Mouse (Mus musculus): ENCODE measurements around the gene Bptf.

Bptf gene

GRCm38 (mm10) chr11:107096973-107097372 lies 35.0 kb downstream of the Bptf start:
- no peak for TF ChIP-seq GATA4 (IDR thresholded peaks at IDR 0.05; ENCODE audit: insufficient replicate concordance, low read length)

- TF ChIP-seq GATA4 (IDR thresholded peaks at IDR 0.05; ENCODE audit: insufficient replicate concordance, low read length): no peak
Observed at GRCm38 (mm10) chr11:107093871-107094270, 38.1 kb downstream of the Bptf start.

- TF ChIP-seq GATA4 (IDR thresholded peaks at IDR 0.05; ENCODE audit: insufficient replicate concordance, low read length): no peak
Observed at GRCm38 (mm10) chr11:107092637-107093036, 39.3 kb downstream of the Bptf start.

- TF ChIP-seq GATA4 (IDR thresholded peaks at IDR 0.05; ENCODE audit: insufficient replicate concordance, low read length): no peak
Observed at GRCm38 (mm10) chr11:107085866-107086265, 46.1 kb downstream of the Bptf start.

- no peak for TF ChIP-seq GATA4 (IDR thresholded peaks at IDR 0.05; ENCODE audit: insufficient replicate concordance, low read length)
Observed at GRCm38 (mm10) chr11:107083480-107083879, 48.4 kb downstream of the Bptf start.

GRCm38 (mm10) chr11:107065216-107065785 lies 66.6 kb downstream of the Bptf start:
- no peak for TF ChIP-seq GATA4 (IDR thresholded peaks at IDR 0.05; ENCODE audit: insufficient replicate concordance, low read length)

GRCm38 (mm10) chr11:107064590-107064989 lies 67.3 kb downstream of the Bptf start:
- no peak for TF ChIP-seq GATA4 (IDR thresholded peaks at IDR 0.05; ENCODE audit: insufficient replicate concordance, low read length)

- no peak for TF ChIP-seq GATA4 (IDR thresholded peaks at IDR 0.05; ENCODE audit: insufficient replicate concordance, low read length)
Observed at GRCm38 (mm10) chr11:107063067-107063466, 68.9 kb downstream of the Bptf start.

- no peak for TF ChIP-seq GATA4 (IDR thresholded peaks at IDR 0.05; ENCODE audit: insufficient replicate concordance, low read length)
Observed at GRCm38 (mm10) chr11:107060941-107061340, 71.0 kb downstream of the Bptf start.

- TF ChIP-seq GATA4 (IDR thresholded peaks at IDR 0.05; ENCODE audit: insufficient replicate concordance, low read length): no peak
Observed at GRCm38 (mm10) chr11:107057391-107057790, 74.5 kb downstream of the Bptf start.

GRCm38 (mm10) chr11:107054870-107055269 lies 77.1 kb downstream of the Bptf start:
- no peak for TF ChIP-seq GATA4 (IDR thresholded peaks at IDR 0.05; ENCODE audit: insufficient replicate concordance, low read length)

GRCm38 (mm10) chr11:107046766-107047620 lies 84.9 kb downstream of the Bptf start:
- no peak for TF ChIP-seq GATA4 (IDR thresholded peaks at IDR 0.05; ENCODE audit: insufficient replicate concordance, low read length)

- TF ChIP-seq GATA4 (IDR thresholded peaks at IDR 0.05; ENCODE audit: insufficient replicate concordance, low read length): no peak
Observed at GRCm38 (mm10) chr11:107045546-107045945, 86.4 kb downstream of the Bptf start.

- TF ChIP-seq GATA4 (IDR thresholded peaks at IDR 0.05; ENCODE audit: insufficient replicate concordance, low read length): peak; percentile 85; the same call in 1 of the 2 replicates
Observed at GRCm38 (mm10) chr11:107044321-107044720, 87.6 kb downstream of the Bptf start.

- no peak for TF ChIP-seq GATA4 (IDR thresholded peaks at IDR 0.05; ENCODE audit: insufficient replicate concordance, low read length)
Observed at GRCm38 (mm10) chr11:107043361-107043760, 88.6 kb downstream of the Bptf start.

GRCm38 (mm10) chr11:107041396-107041795 lies 90.5 kb downstream of the Bptf start:
- no peak for TF ChIP-seq GATA4 (IDR thresholded peaks at IDR 0.05; ENCODE audit: insufficient replicate concordance, low read length)

Measured in liver, adult (tissue).